Mouse (Mus musculus) thymus, adult 2 months (tissue): ENCODE data around the gene Ppp1r32. TPM values are rescaled to one million over a fixed set of nuclear protein-coding genes. Genes with fewer than 3 reads are reported as not detected.

ENCODE experiments used
- DNase-seq: peaks from one replicate; pipeline ENCODE4 v3.0.0; 2021
- H3K27ac ChIP-seq: fragments of 200-500 bp; 2 replicates; pipeline ENCODE4 v1.5.1; 2012; ENCODE audit warnings: low read length, control low read depth; ENCODE audit not compliant: control insufficient read depth, insufficient read depth
- H3K27me3 ChIP-seq: fragments of 200-500 bp; 2 replicates; pipeline ENCODE4 v1.6.1; 2012; ENCODE audit warnings: mild to moderate bottlenecking, low read length, moderate library complexity, mixed read lengths; ENCODE audit not compliant: control insufficient read depth, insufficient read depth
- H3K36me3 ChIP-seq: fragments of 200-500 bp; 2 replicates; pipeline ENCODE4 v1.6.1; 2012; ENCODE audit warnings: mild to moderate bottlenecking, low read length, moderate library complexity; ENCODE audit not compliant: control insufficient read depth, insufficient read depth
- H3K4me1 ChIP-seq: fragments of 200-500 bp; replicated peaks from 2 replicates; pipeline ENCODE4 v1.6.1; 2012; ENCODE audit warnings: low read length; ENCODE audit not compliant: control insufficient read depth, insufficient read depth
- H3K4me3 ChIP-seq: fragments of 200-500 bp; 2 replicates; pipeline ENCODE4 v1.5.1; 2012; ENCODE audit warnings: mild to moderate bottlenecking, low read length, control low read depth, moderate library complexity; ENCODE audit not compliant: control insufficient read depth, insufficient read depth
- CTCF ChIP-seq: fragments of 200-500 bp; IDR thresholded peaks from 2 replicates; pipeline ENCODE4 v1.5.1; 2012; ENCODE audit warnings: mild to moderate bottlenecking, control low read depth, low read length, moderate library complexity, borderline replicate concordance; ENCODE audit not compliant: control insufficient read depth, poor library complexity, insufficient read depth; ENCODE audit errors: extremely low read depth
- POLR2A ChIP-seq: fragments of 200-500 bp; IDR thresholded peaks from 2 replicates; pipeline ENCODE4 v1.6.1; 2012; ENCODE audit warnings: mild to moderate bottlenecking, low read length, control low read depth, moderate library complexity; ENCODE audit not compliant: control insufficient read depth, poor library complexity, insufficient read depth; ENCODE audit errors: extremely low read depth
- WGBS: fragments of 180-500 bp; shearing (Covaris S2); methylation state at CpG from one replicate; pipeline ENCODE4 v1.1.7; 2018; 5-methylcytosine and 5-hydroxymethylcytosine counted together
- polyA plus RNA-seq: library from polyadenylated mRNA; depleted of rRNA; stranded (reverse); fragments of >200 nt; gene quantifications from 2 replicates; pipeline ENCODE4 v1.2.3, GENCODE M21; 2012

Ppp1r32 gene
- polyA plus RNA-seq, 1 experiment = 2.0 TPM

DNA sequence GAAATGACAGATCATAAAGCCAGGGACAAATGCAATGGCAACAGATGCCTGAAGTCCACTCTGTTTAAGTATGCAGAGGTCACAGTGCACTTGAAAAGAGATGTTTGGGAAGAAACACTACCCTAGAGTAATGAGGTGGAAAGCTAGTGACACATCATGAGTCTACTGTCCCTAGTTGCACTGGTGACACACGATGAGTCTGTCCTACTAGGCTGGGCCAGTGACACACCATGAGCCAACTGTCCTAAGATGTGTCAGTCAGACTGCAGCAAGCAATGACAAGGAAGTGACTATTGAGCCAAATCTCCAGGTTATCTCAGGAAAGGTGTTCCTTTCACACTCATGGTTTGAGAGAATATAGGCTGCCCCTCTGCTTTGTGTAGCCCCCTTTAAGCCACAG, 12.9 kb upstream of the Ppp1r32 start:
- 97% methylated on average over 1 of the region's 1 CpGs for WGBS
- Histone ChIP-seq H3K27ac (no peak overlapping the region), H3K36me3 (peaks cover 10% of the 10 kb centered on the region), H3K4me1 (no peaks in the 10 kb centered on the region), H3K4me3 (no peak overlapping the region), H3K27me3 (no peaks in the 10 kb centered on the region)
- TF ChIP-seq CTCF = no peak
- DNase-seq = no peak

DNA sequence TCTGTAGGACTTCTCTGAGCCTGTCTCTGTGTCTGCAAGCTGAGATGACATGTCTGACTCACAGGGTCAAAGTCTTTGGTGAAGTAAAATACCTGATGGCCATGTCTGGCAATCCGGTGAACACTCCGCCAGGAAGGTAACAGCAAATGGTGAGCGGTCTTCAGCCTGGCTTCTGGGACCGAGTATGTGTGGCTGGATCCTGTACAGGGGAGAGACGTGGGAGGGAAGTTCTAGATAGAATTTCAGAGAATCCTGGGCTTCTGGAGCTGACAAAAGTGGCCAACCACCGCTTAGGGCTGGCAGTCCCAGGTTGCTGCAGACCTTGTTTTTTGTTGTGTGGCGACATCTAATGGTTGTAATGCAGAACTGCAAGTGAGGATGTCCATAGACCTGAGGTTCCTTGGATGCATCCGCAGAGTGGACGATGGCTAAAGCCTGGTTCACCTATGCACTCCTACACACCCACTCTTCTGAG, 3.6 kb upstream of the Ppp1r32 start:
- WGBS = 31% methylated on average over 9 of the region's 9 CpGs
- H3K27me3 ChIP-seq = no peaks in the 10 kb centered on the region
- TF ChIP-seq CTCF = peak; percentile 58; the same call in 1 of the 2 replicates
- no peak for TF ChIP-seq POLR2A
- H3K27ac ChIP-seq = no peak overlapping the region
- no peaks in the 10 kb centered on the region for H3K4me1 ChIP-seq
- no peak overlapping the region for H3K4me3 ChIP-seq
- no peaks in the 10 kb centered on the region for H3K36me3 ChIP-seq
- DNase-seq = peak; percentile 46

DNA sequence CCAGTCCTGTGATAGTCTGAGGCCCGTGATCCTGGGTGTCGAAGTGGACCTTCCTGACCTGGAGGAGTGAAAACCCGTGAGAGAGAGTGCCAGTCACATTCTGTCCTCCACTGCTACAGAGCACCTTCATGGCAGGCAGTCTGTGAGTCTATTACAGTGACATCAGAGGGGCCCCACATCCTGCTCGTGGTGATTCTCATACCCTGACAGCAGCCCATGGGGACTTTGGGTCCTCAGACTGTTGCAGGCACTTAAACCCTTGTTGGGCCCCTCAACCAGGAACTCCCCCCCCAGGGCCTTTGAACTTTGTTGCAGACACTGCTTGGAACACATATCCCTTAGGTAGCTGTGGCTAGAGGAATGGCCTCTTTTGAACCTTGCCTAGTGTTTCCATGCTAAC, 3.2 kb downstream of the Ppp1r32 start:
- 56% methylated on average over 4 of the region's 4 CpGs for WGBS
- Histone ChIP-seq H3K4me1 (no peaks in the 10 kb centered on the region), H3K4me3 (no peak overlapping the region), H3K27me3 (no peaks in the 10 kb centered on the region), H3K27ac (no peak overlapping the region), H3K36me3 (no peaks in the 10 kb centered on the region)
- TF ChIP-seq POLR2A (no peak), CTCF (no peak)
- DNase-seq = no peak

DNA sequence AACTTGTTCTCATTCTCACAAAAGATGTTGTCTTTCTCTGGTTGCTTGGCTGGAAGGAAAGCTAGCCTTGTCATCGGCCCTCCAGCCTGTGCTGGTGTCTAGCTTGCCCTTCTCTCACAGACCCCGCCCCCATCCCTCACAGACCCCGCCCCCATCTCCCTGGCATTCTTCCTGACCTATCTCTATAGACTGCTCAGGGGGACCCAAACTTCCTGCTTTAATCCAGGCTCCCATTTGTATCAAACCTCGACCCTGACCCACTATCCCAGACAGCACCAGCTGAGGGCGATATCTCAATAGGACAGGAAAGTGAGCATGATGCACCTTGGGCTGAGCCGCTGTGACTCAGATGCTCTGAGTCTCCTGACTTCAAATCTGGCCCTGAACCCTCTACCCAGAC, 8.9 kb downstream of the Ppp1r32 start:
- WGBS = 58% methylated on average over 6 of the region's 6 CpGs
- no peak for DNase-seq
- Histone ChIP-seq H3K27ac (no peak overlapping the region), H3K36me3 (no peaks in the 10 kb centered on the region), H3K4me3 (no peak overlapping the region), H3K4me1 (no peaks in the 10 kb centered on the region), H3K27me3 (no peaks in the 10 kb centered on the region)
- no peak for TF ChIP-seq POLR2A

DNA sequence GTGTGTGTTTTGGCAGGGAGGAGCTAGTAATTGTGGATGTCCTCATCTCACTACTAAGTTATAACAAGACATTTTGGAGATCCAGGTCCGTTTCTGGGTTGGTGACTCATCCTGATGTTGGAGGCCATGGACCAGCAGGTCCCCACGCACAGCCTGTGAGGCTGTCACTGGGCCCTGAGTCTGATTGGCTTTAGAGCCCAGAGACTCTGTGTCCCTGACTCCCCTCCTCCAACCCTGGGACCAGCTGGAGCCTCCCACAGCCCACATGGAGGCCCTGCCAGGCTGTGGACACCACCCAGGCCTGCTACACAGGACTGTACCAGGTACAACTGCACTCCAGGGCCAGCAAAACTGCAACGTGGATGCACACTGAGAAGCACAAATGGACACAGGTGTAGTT, 9.8 kb downstream of the Ppp1r32 start:
- Histone ChIP-seq H3K27ac (no peak overlapping the region), H3K4me1 (no peaks in the 10 kb centered on the region), H3K27me3 (no peaks in the 10 kb centered on the region), H3K36me3 (no peaks in the 10 kb centered on the region), H3K4me3 (no peak overlapping the region)
- 81% methylated on average over 3 of the region's 3 CpGs for WGBS
- DNase-seq = no peak
- TF ChIP-seq POLR2A (no peak), CTCF (no peak)

DNA sequence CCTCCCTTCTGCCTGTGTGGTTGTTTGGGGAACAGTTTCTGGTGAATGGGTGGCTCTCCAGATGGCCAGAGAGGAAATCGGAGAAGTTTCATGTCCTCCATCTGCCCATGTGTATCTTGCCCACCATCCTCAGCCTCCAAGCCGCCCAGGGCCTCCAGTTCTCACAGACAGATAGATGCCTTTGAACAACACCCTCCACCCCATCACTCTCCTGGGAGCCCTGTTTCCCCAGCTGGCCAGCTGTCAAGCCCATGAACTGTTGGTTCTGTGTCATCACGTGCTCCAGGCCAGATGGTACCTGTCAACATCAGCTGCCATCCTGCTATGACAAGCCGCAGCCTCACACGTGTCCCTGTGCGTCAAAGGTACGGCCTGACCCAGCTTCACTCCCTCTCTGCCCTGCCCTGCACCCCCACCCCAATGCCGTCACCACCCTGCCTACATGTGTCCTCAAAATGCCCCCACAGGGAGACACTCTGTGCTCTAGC, 13.5 kb downstream of the Ppp1r32 start:
- H3K36me3 ChIP-seq = no peaks in the 10 kb centered on the region
- WGBS = 69% methylated on average over 8 of the region's 8 CpGs
- H3K4me3 ChIP-seq = no peak overlapping the region
- no peaks in the 10 kb centered on the region; the same call in 1 of the 2 replicates for H3K27me3 ChIP-seq
- no peak overlapping the region for H3K27ac ChIP-seq
- TF ChIP-seq POLR2A (no peak), CTCF (no peak)
- no peaks in the 10 kb centered on the region for H3K4me1 ChIP-seq
- no peak for DNase-seq

DNA sequence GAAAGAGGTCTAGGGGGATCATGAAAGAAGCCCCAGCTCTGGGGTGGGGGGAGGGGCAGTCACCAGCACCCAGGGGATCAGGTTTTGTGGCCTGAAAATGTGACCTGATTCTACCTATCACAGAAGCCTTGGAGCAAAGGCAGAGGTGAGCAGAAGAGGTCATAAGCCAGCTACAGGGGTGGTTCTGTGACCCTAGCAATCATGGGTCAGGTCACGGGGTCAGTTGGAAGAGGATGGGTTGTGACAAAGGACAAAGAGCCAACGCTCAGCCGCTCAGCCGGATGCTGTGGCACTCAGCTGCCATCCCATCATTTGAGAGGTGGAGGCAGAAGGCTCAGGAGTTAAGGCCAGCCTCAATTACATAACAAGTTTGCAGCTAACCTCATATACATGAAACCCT, 18.3 kb downstream of the Ppp1r32 start:
- Histone ChIP-seq H3K27me3 (peaks cover 8% of the 10 kb centered on the region; the same call in 1 of the 2 replicates), H3K4me1 (no peaks in the 10 kb centered on the region), H3K27ac (no peak overlapping the region), H3K36me3 (no peaks in the 10 kb centered on the region), H3K4me3 (no peak overlapping the region)
- TF ChIP-seq POLR2A (no peak), CTCF (no peak)
- DNase-seq = no peak
- WGBS = 68% methylated on average over 4 of the region's 4 CpGs
